Mouse (Mus musculus): ENCODE data around the gene Sag. TPM values are rescaled to one million over a fixed set of nuclear protein-coding genes. Genes with fewer than 3 reads are reported as not detected.

Sag gene
- polyA plus RNA-seq, 1 experiment from 2014 or later = 3.2 TPM

DNA sequence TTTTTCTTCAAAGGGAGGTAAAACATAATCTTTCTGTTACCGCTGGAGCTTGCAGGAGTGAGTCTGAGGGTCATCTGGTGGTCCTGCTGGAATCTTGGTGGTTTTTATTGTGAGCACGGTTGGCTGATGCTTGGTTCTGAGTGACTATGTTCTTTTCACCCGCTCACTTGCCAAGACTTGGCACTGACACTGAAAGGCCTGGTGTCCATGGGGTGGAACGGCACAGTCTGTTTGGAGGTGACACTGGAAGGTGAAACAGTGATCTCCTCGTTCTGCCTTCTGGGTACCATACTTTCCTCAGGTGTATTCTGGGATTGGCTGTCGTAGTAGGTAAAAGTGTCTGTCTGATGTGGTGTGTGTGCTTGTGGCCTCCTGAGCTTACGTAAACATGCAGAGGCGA, 13.8 kb upstream of the Sag start:
- H3K4me1 ChIP-seq = no peaks in the 10 kb centered on the region
- no peak overlapping the region for H3K27ac ChIP-seq
- WGBS = 89% methylated on average over 8 of the region's 8 CpGs
- no peak overlapping the region for H3K4me2 ChIP-seq (replicated peaks)
- no peaks in the 10 kb centered on the region for H3K9me3 ChIP-seq
- H3K9ac ChIP-seq = no peak overlapping the region
- H3K4me3 ChIP-seq = no peak overlapping the region
- H3K36me3 ChIP-seq = peaks cover 87% of the 10 kb centered on the region
- ATAC-seq (ENCODE audit: low FRiP score, low read depth) = no peak
- no peaks in the 10 kb centered on the region for H3K27me3 ChIP-seq

DNA sequence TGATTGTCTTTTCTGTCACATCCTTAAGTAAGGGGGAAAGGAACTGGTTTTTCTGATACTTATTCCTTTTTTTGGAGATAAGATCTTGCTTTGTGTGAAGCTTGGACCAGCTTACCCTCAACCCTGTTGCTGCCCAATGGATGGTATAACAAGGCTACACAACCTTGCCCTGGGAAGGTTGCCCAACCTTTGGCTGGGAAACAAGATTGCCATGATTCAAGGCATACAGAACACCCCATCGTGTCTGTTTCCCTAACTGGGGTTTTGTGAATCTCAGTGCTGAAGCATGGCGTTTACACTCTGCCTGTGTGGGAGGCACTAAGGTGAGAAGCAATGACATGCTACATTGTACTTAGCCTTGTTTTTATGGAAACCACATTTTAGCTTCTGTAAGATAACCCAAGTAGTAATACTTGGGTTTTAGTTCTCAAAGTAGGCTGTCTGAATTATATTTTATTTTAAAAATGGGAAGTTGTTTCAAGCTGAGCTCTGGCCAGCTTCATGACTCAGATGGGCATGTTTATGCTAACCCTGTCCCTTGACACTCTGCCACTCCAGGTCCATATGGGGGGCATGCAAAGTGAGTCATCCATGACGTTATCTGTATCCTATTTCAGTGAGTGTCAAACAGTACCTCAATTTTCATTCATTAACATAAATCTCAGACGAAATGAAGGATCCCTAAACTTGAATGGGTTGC, 10.9 kb upstream of the Sag start:
- no peak for ATAC-seq (ENCODE audit: low FRiP score, low read depth)
- Histone ChIP-seq H3K4me2 (replicated peaks) (no peak overlapping the region), H3K27me3 (no peaks in the 10 kb centered on the region), H3K9me3 (no peaks in the 10 kb centered on the region), H3K27ac (no peak overlapping the region), H3K4me3 (no peak overlapping the region), H3K9ac (no peak overlapping the region), H3K36me3 (peaks cover 65% of the 10 kb centered on the region), H3K4me1 (no peaks in the 10 kb centered on the region)
- WGBS = 88% methylated on average over 4 of the region's 4 CpGs

DNA sequence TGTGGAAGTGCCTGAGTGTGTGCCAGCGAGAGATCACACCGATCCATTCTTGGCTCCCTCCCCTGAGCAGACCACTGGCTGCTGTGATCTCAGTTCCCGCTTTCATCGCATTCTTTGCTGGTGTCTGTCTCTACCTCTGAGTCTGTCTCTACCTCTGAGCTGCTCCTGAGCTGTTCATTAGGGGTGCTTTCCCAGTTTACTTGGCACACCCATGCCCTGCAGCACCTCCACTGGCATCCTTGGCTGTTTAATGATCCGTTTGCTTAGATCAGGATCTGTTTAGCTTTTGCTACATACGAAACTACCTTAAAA, 10.4 kb upstream of the Sag start:
- Histone ChIP-seq H3K9ac (no peak overlapping the region), H3K9me3 (no peaks in the 10 kb centered on the region), H3K27me3 (no peaks in the 10 kb centered on the region), H3K4me3 (no peak overlapping the region), H3K4me2 (replicated peaks) (no peak overlapping the region), H3K27ac (no peak overlapping the region), H3K4me1 (no peaks in the 10 kb centered on the region), H3K36me3 (peaks cover 61% of the 10 kb centered on the region)
- no peak for ATAC-seq (ENCODE audit: low FRiP score, low read depth)
- WGBS = 86% methylated on average over 6 of the region's 6 CpGs

DNA sequence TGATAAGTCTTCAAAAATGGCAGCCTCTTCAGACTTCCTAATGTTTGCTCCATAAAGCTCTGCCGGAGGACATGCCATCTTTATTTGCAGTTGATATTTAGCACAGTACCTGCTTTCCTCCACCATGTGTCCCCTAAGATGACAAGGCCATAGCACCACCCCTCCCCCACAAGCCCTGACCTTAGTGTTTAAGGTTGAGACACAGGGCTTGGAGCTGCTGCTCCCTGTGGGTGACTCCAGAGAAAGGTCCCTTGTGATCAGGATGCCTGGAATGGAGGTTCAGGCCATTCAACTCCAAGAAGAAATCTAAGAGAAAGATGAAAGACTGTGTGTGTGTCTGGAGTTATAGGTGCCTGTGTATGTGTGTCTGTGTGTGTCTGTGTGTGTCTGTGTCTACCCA, 5.8 kb upstream of the Sag start:
- Histone ChIP-seq H3K4me3 (no peak overlapping the region), H3K36me3 (peaks cover 24% of the 10 kb centered on the region), H3K9ac (no peak overlapping the region), H3K4me2 (replicated peaks) (no peak overlapping the region), H3K9me3 (no peaks in the 10 kb centered on the region), H3K27ac (no peak overlapping the region), H3K27me3 (no peaks in the 10 kb centered on the region), H3K4me1 (no peaks in the 10 kb centered on the region)
- 86% methylated on average over 1 of the region's 1 CpGs for whole genome bisulfite sequencing
- ATAC-seq (ENCODE audit: low FRiP score, low read depth) = no peak

DNA sequence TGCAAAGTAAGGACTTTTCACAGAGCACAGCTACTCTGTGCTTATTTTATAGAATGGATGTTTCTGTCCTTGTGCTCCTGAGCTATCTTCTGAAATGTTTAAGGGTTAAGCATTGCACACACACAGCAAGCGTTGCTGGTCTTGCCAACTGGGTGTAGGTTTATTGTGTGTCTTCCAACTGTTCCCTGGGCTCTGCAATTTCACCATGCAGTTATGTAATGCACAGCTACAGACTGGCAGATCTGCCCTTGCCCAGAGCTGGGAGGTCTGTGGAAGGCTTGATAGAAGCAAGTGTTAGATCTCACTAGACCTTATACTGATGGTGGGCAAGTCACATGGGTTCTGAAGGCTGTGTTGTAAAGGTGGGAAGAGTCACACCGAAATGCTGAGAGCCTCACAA, 5.2 kb upstream of the Sag start:
- Histone ChIP-seq H3K27ac (no peak overlapping the region), H3K9ac (no peak overlapping the region), H3K4me3 (no peak overlapping the region), H3K4me2 (replicated peaks) (no peak overlapping the region), H3K9me3 (no peaks in the 10 kb centered on the region), H3K27me3 (no peaks in the 10 kb centered on the region), H3K4me1 (no peaks in the 10 kb centered on the region), H3K36me3 (peaks cover 18% of the 10 kb centered on the region)
- WGBS = 84% methylated on average over 2 of the region's 2 CpGs
- no peak for ATAC-seq (ENCODE audit: low FRiP score, low read depth)

DNA sequence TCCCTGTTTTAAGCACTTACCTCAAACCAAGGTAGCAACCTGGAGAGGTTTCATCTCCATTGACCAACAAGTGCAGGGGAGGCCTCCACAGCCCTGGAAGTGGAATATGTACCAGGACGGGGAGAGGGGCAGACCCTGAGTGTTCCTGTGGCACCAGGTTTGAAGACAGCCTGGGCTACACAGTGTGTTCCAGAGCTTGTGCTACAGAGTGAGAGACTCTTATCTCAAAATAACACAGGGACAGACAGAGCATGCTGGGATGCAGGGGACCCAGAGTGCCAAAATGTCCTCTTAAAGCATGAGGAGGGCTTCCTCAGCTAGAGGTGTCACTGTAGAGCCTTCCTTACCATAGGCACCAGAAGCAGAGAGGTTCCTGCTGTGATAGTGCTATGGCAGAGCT, 4.3 kb downstream of the Sag start:
- ATAC-seq (ENCODE audit: low FRiP score, low read depth) = no peak
- Histone ChIP-seq H3K27me3 (no peaks in the 10 kb centered on the region), H3K4me2 (replicated peaks) (no peak overlapping the region), H3K9me3 (peaks cover 2% of the 10 kb centered on the region; the same call in 1 of the 2 replicates), H3K9ac (no peak overlapping the region), H3K36me3 (no peaks in the 10 kb centered on the region), H3K4me3 (no peak overlapping the region), H3K27ac (no peak overlapping the region), H3K4me1 (no peaks in the 10 kb centered on the region)
- WGBS = 84% methylated on average over 1 of the region's 1 CpGs

DNA sequence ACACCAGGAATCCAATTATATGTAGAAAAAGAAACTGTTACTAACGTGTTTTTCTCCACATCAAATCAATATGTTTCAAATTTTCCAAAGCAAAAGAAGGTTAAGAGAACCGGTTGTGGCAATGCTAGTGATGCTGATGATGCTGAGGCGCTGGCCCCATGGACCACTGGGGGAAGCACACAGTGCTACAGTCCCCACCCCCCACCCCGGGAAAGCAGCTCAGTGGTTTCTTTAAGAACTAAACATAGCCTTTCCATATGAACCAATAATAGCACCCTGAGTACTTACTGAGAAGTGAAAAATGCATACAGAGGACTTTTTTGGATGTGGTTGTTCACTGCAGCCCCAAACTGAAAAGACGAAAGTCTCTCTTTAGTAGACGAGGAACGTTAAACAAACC, 7.9 kb downstream of the Sag start:
- Histone ChIP-seq H3K4me3 (no peak overlapping the region), H3K4me1 (no peaks in the 10 kb centered on the region), H3K27me3 (no peaks in the 10 kb centered on the region), H3K4me2 (replicated peaks) (no peak overlapping the region), H3K9ac (no peak overlapping the region), H3K36me3 (no peaks in the 10 kb centered on the region), H3K9me3 (peaks cover 2% of the 10 kb centered on the region; the same call in 1 of the 2 replicates), H3K27ac (no peak overlapping the region)
- ATAC-seq (ENCODE audit: low FRiP score, low read depth) = no peak
- WGBS = 86% methylated on average over 7 of the region's 7 CpGs

DNA sequence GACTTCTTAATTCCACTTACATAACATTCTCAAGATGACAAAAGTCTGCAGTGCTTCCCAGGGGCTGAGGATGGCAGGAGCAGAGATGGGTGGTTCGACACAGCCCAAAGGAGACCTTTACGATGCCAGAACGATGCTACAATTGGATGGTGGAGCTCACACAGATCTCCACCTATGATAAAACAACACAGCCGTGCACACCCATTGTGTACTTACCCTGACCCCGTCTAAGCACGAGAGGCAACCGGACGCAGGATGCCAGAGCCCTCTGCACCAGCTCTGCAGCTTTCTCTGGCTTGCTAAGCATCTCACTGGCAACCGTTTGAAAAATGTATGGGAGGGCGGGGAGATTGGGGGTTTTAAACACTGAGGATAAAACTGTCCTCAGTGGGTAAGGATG, 8.6 kb downstream of the Sag start:
- no peak for ATAC-seq (ENCODE audit: low FRiP score, low read depth)
- H3K27ac ChIP-seq = no peak overlapping the region
- WGBS = 77% methylated on average over 10 of the region's 10 CpGs

DNA sequence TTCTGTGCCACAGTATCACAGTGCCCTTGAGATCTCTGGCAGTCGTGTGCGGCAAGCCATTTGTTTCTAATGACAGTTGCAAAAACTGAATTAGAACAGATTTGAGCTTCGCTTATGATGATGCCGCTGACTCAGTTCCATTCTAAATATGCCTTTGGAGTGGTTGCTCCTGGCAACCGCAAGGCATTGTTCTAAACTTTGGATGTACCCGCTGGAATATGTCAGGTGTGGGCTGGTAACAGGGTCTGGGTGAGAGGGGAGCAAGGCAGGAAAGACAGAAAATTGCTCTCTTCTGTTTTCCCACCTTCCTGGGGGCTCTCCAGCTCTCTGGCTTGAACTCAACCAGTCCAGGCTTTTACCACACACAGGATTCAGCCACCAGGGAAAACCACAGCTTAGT, 9.7 kb downstream of the Sag start:
- H3K9me3 ChIP-seq = peaks cover 2% of the 10 kb centered on the region; the same call in 1 of the 2 replicates
- no peaks in the 10 kb centered on the region for H3K4me1 ChIP-seq
- no peaks in the 10 kb centered on the region for H3K27me3 ChIP-seq
- no peak for ATAC-seq (ENCODE audit: low FRiP score, low read depth)
- H3K36me3 ChIP-seq = no peaks in the 10 kb centered on the region
- no peak overlapping the region for H3K9ac ChIP-seq
- 86% methylated on average over 6 of the region's 6 CpGs for WGBS
- no peak overlapping the region for H3K4me2 ChIP-seq (replicated peaks)
- H3K4me3 ChIP-seq = no peak overlapping the region
- H3K27ac ChIP-seq = no peak overlapping the region

More for the DNA sequence above, 8.6 kb downstream of the Sag start:
- Histone ChIP-seq H3K4me1 (no peaks in the 10 kb centered on the region), H3K9me3 (peaks cover 2% of the 10 kb centered on the region; the same call in 1 of the 2 replicates), H3K27me3 (no peaks in the 10 kb centered on the region), H3K4me3 (no peak overlapping the region), H3K4me2 (replicated peaks) (no peak overlapping the region), H3K36me3 (no peaks in the 10 kb centered on the region), H3K9ac (no peak overlapping the region)

DNA sequence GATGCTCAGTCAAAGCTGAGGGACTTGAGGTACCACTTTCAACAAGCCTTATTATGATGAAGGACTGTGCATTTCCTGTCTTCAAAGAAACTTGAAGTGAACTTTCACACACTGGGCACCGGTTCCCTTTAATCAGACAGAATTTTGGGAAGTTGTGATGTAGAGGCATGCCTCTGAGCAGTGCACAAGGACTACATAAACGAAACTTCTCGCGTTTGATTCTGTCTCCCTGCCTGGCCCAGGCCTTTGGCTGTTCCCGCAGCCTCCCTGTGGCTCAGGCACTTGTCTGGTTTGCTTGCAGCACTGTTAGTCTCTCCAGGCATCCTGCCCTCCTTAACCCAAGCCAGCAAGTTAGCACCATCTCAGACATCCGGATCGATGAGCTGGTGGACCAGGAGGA, 10.2 kb downstream of the Sag start:
- H3K27ac ChIP-seq = no peak overlapping the region
- H3K9me3 ChIP-seq = peaks cover 2% of the 10 kb centered on the region; the same call in 1 of the 2 replicates
- no peak overlapping the region for H3K4me2 ChIP-seq (replicated peaks)
- no peaks in the 10 kb centered on the region for H3K36me3 ChIP-seq
- no peak for ATAC-seq (ENCODE audit: low FRiP score, low read depth)
- H3K4me1 ChIP-seq = no peaks in the 10 kb centered on the region
- 71% methylated on average over 7 of the region's 7 CpGs for WGBS
- no peak overlapping the region for H3K9ac ChIP-seq
- no peak overlapping the region for H3K4me3 ChIP-seq
- no peaks in the 10 kb centered on the region for H3K27me3 ChIP-seq

DNA sequence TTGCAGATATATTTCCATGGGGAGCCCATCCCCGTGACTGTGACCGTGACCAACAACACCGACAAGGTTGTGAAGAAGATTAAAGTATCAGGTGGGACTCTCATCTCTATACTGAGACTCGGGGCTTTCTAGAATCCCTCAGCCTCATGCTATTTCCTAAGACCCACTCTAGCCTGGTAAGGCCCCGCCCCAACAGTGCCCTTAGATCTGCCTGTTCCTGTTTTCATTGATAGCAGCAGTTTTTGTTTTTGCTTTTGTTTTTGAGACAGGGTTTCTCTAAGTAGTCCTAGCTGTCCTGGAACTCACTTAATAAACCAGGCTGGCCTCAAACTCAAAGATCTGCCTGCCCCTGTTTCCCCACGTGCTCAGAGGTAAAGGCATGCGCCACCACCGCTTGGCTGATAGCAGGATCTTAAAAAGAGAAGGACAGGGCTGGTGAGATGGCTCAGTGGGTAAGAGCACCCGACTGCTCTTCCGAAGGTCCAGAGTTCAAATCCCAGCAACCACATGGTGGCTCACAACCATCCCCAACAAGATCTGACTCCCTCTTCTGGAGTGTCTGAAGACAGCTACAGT, 21.0 kb downstream of the Sag start:
- no peaks in the 10 kb centered on the region for H3K36me3 ChIP-seq
- no peaks in the 10 kb centered on the region for H3K27me3 ChIP-seq
- ATAC-seq (ENCODE audit: low FRiP score, low read depth) = no peak
- no peaks in the 10 kb centered on the region for H3K9me3 ChIP-seq
- H3K4me2 ChIP-seq (replicated peaks) = no peak overlapping the region
- no peak overlapping the region for H3K27ac ChIP-seq
- H3K9ac ChIP-seq = no peak overlapping the region
- H3K4me1 ChIP-seq = peaks cover 4% of the 10 kb centered on the region; the same call in 1 of the 2 replicates
- 92% methylated on average over 10 of the region's 10 CpGs for WGBS
- no peak overlapping the region for H3K4me3 ChIP-seq

DNA sequence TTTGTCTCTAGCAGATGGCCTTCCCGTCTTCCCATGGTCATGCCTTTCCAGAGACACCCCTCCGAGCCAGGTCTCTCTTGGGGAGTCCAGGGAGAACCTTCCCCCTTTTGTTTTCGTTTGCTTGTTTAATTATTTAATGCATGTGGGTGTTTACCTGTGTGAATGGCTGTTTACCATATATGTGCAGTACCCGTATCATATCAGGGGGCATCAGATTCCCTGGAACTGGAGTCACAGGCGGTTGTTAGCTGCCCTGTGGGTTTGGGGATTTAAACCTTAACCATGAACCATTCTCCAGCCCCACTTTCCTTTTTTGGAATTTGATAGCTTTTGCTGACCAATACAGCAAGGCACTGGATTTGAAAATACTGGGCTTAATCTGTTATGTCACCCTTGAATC, 21.8 kb downstream of the Sag start:
- Histone ChIP-seq H3K9me3 (no peaks in the 10 kb centered on the region), H3K36me3 (no peaks in the 10 kb centered on the region), H3K9ac (no peak overlapping the region), H3K27me3 (no peaks in the 10 kb centered on the region), H3K4me1 (peaks cover 4% of the 10 kb centered on the region; the same call in 1 of the 2 replicates), H3K4me3 (no peak overlapping the region), H3K4me2 (replicated peaks) (no peak overlapping the region), H3K27ac (no peak overlapping the region)
- no peak for ATAC-seq (ENCODE audit: low FRiP score, low read depth)
- 81% methylated on average over 5 of the region's 5 CpGs for WGBS

DNA sequence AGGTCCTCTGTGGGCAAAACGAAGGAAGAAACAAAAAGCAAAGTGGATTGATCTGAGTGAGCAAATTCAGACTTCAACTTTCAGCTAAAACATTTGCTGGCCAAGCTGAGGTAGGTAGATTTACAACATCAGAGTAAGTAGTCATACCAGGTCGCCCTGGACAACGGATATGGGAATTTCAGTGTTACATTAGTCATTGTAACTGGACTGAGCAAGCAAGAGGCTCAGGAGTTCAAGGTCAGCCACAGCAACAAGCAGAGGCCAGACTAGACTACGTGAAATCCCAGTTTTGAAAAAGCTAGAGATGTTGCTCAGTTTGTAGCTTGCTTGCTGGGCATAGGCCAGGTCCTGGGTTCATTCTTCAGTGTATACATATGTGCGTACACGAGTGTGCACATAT, 22.5 kb downstream of the Sag start:
- H3K4me2 ChIP-seq (replicated peaks) = no peak overlapping the region
- H3K27me3 ChIP-seq = no peaks in the 10 kb centered on the region
- H3K4me3 ChIP-seq = no peak overlapping the region
- H3K27ac ChIP-seq = no peak overlapping the region
- peaks cover 4% of the 10 kb centered on the region; the same call in 1 of the 2 replicates for H3K4me1 ChIP-seq
- 88% methylated on average over 6 of the region's 6 CpGs for WGBS
- no peaks in the 10 kb centered on the region for H3K9me3 ChIP-seq
- ATAC-seq (ENCODE audit: low FRiP score, low read depth) = no peak
- no peak overlapping the region for H3K9ac ChIP-seq
- no peaks in the 10 kb centered on the region for H3K36me3 ChIP-seq
